Mouse (Mus musculus) lung, adult 2 months (tissue): ENCODE data around the gene Shq1.

Experiments used
- CTCF ChIP-seq: fragments of 200-500 bp; IDR thresholded peaks from 2 replicates; pipeline ENCODE4 v1.5.1; 2011; ENCODE audit warnings: mild to moderate bottlenecking, low read length, control low read depth; ENCODE audit not compliant: insufficient read depth
- POLR2A ChIP-seq: fragments of 200-500 bp; IDR thresholded peaks from 2 replicates; pipeline ENCODE4 v1.6.1; 2011; ENCODE audit warnings: low read depth, mild to moderate bottlenecking, control low read depth, low read length, borderline replicate concordance; ENCODE audit errors: extremely low read depth

DNA sequence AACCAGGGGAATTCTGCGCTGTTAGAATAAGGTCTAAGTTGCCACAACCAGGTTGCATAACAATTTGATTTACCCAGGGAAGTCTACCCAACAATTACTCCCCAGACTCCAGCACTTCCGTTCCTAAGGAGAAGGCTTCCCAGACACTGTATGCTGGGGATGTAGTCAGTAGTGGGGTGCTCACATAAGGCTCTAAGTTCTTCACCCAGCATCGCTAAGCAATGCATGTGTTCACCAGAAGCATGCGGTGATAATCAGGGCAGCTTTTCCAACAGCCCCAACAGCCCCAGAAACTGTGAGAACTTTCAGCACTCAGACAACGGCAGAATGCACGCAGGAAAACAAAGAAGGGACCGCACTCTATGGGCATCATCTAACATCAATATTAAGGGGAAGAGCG, 77.1 kb downstream of the Shq1 start:
- TF ChIP-seq CTCF (no peak), POLR2A (no peak)
